Mouse (Mus musculus): ENCODE measurements around the gene Rngtt.
A peak's percentile ranks its signal among the peaks of the same experiment; 100 is the strongest.

Rngtt gene

GRCm38 (mm10) chr4:33514108-33515000 lies 204.2 kb downstream of the Rngtt start:
- no peak for DNase-seq (ENCODE audit: low spot score in 2 of 2)

GRCm38 (mm10) chr4:33520196-33520595 lies 210.1 kb downstream of the Rngtt start:
- DNase-seq (ENCODE audit: low spot score in 2 of 2): no peak

GRCm38 (mm10) chr4:33520938-33521337 lies 210.8 kb downstream of the Rngtt start:
- peak; percentile 55 to 57 for DNase-seq (ENCODE audit: low spot score in 2 of 2)

- no peak for DNase-seq (ENCODE audit: low spot score in 2 of 2)
Observed at GRCm38 (mm10) chr4:33523774-33524173, 213.7 kb downstream of the Rngtt start.

- DNase-seq (ENCODE audit: low spot score in 2 of 2): peak; percentile 39 to 44
Observed at GRCm38 (mm10) chr4:33524481-33525141, 214.5 kb downstream of the Rngtt start.

GRCm38 (mm10) chr4:33525272-33525671 lies 215.2 kb downstream of the Rngtt start:
- DNase-seq (ENCODE audit: low spot score in 2 of 2): no peak

GRCm38 (mm10) chr4:33526092-33526491 lies 216.0 kb downstream of the Rngtt start:
- no peak for DNase-seq (ENCODE audit: low spot score in 2 of 2)

- DNase-seq (ENCODE audit: low spot score in 2 of 2): peak; percentile 57 to 61
Observed at GRCm38 (mm10) chr4:33526675-33527074, 216.6 kb downstream of the Rngtt start.

- no peak for DNase-seq (ENCODE audit: low spot score in 2 of 2)
Observed at GRCm38 (mm10) chr4:33532596-33532995, 222.5 kb downstream of the Rngtt start.

- DNase-seq (ENCODE audit: low spot score in 2 of 2): no peak
Observed at GRCm38 (mm10) chr4:33544755-33545576, 234.9 kb downstream of the Rngtt start.

- DNase-seq (ENCODE audit: low spot score in 2 of 2): no peak
Observed at GRCm38 (mm10) chr4:33545577-33545879, 235.4 kb downstream of the Rngtt start.

GRCm38 (mm10) chr4:33546278-33546677 lies 236.2 kb downstream of the Rngtt start:
- no peak for DNase-seq (ENCODE audit: low spot score in 2 of 2)

- no peak for DNase-seq (ENCODE audit: low spot score in 2 of 2)
Observed at GRCm38 (mm10) chr4:33547315-33547929, 237.3 kb downstream of the Rngtt start.

- DNase-seq (ENCODE audit: low spot score in 2 of 2): no peak
Observed at GRCm38 (mm10) chr4:33549606-33550005, 239.5 kb downstream of the Rngtt start.
